Comparison of ENCODE assay signal across 11 mouse cellular contexts in genomic region chr6:40429521-40429931, GRCm38 (mm10). TPM values are rescaled to one million over a fixed set of nuclear protein-coding genes. Genes with fewer than 3 reads are reported as not detected.
A peak's percentile ranks its signal among the peaks of the same experiment; 100 is the strongest.
DNase-seq lines count a peak whose midpoint lies in the region; ATAC-seq lines count a peak whose summit lies in the region.
"Had no signal": no experiment of that assay in that cellular context is flagged by ENCODE, and none has a peak within 500 bp of the region (broad histone marks: within the 10 kb centered on the region; RNA-seq: fewer than 3 reads in every experiment).

No protein-coding gene starts in this region.

- H3K9ac ChIP-seq in forebrain, embryonic 13.5 days: no peak overlapping the region
- H3K9ac ChIP-seq in forebrain, embryonic 11.5 days (ENCODE audit: low read length): no peak overlapping the region
- no peak overlapping the region for H3K9ac ChIP-seq in midbrain, embryonic 13.5 days (replicated peaks)
- H3K9ac ChIP-seq in intestine, embryonic 16.5 days (ENCODE audit: low read depth, low read length): no peak overlapping the region
- H3K9ac ChIP-seq in stomach, embryonic 16.5 days (ENCODE audit: low read length): no peak overlapping the region
- no peak overlapping the region for H3K9ac ChIP-seq in kidney, embryonic 14.5 days (ENCODE audit: low read depth, low read length)

- H3K9me3 ChIP-seq in forebrain, embryonic 13.5 days (replicated peaks): no peaks in the 10 kb centered on the region
- no peaks in the 10 kb centered on the region for H3K9me3 ChIP-seq in forebrain, embryonic 11.5 days (ENCODE audit: control insufficient read depth, low read length)
- no peaks in the 10 kb centered on the region for H3K9me3 ChIP-seq in midbrain, embryonic 13.5 days
- no peaks in the 10 kb centered on the region for H3K9me3 ChIP-seq in midbrain, embryonic 10.5 days (replicated peaks)
- no peaks in the 10 kb centered on the region for H3K9me3 ChIP-seq in intestine, embryonic 16.5 days (ENCODE audit: control insufficient read depth, low read length)
- H3K9me3 ChIP-seq in stomach, embryonic 16.5 days (replicated peaks; ENCODE audit: control insufficient read depth, low read length): no peaks in the 10 kb centered on the region
- no peaks in the 10 kb centered on the region for H3K9me3 ChIP-seq in kidney, embryonic 14.5 days (ENCODE audit: control insufficient read depth, low read length)

- H3K4me2 ChIP-seq in forebrain, embryonic 13.5 days: peak overlapping the region; percentile 42
- H3K4me2 ChIP-seq in forebrain, embryonic 11.5 days (ENCODE audit: low read depth, low read length, severe bottlenecking): no peak overlapping the region
- H3K4me2 ChIP-seq in midbrain, embryonic 13.5 days (replicated peaks): no peak overlapping the region
- H3K4me2 ChIP-seq in intestine, embryonic 16.5 days (ENCODE audit: low read depth, low read length): no peak overlapping the region
- H3K4me2 ChIP-seq in stomach, embryonic 16.5 days (ENCODE audit: low read depth, low read length): no peak overlapping the region
- H3K4me2 ChIP-seq in kidney, embryonic 14.5 days (replicated peaks; ENCODE audit: low read depth, low read length): no peak overlapping the region

- no peak overlapping the region for H3K4me3 ChIP-seq in forebrain, embryonic 13.5 days
- no peak overlapping the region for H3K4me3 ChIP-seq in forebrain, embryonic 11.5 days (ENCODE audit: low read depth, low read length)
- no peak overlapping the region for H3K4me3 ChIP-seq in midbrain, embryonic 13.5 days (replicated peaks)
- no peak overlapping the region for H3K4me3 ChIP-seq in midbrain, embryonic 10.5 days
- H3K4me3 ChIP-seq in intestine, embryonic 16.5 days (ENCODE audit: low read length): no peak overlapping the region
- H3K4me3 ChIP-seq in stomach, embryonic 16.5 days (replicated peaks; ENCODE audit: low read length): no peak overlapping the region
- no peak overlapping the region for H3K4me3 ChIP-seq in kidney, embryonic 14.5 days (ENCODE audit: low read length)

- H3K27me3 ChIP-seq in forebrain, embryonic 13.5 days: no peaks in the 10 kb centered on the region
- no peaks in the 10 kb centered on the region for H3K27me3 ChIP-seq in forebrain, embryonic 11.5 days (ENCODE audit: control insufficient read depth, insufficient read depth, low read length)
- no peaks in the 10 kb centered on the region for H3K27me3 ChIP-seq in midbrain, embryonic 13.5 days
- no peaks in the 10 kb centered on the region for H3K27me3 ChIP-seq in midbrain, embryonic 10.5 days (ENCODE audit: low read depth, poor library complexity, severe bottlenecking)
- H3K27me3 ChIP-seq in intestine, embryonic 16.5 days (replicated peaks; ENCODE audit: control insufficient read depth, insufficient read depth, low read length): no peaks in the 10 kb centered on the region
- H3K27me3 ChIP-seq in stomach, embryonic 16.5 days (ENCODE audit: control insufficient read depth, insufficient read depth, low read length): no peaks in the 10 kb centered on the region
- no peaks in the 10 kb centered on the region for H3K27me3 ChIP-seq in kidney, embryonic 14.5 days (ENCODE audit: control insufficient read depth, insufficient read depth, low read length)

- no peaks in the 10 kb centered on the region for H3K36me3 ChIP-seq in forebrain, embryonic 13.5 days (ENCODE audit: poor library complexity, severe bottlenecking)
- no peaks in the 10 kb centered on the region for H3K36me3 ChIP-seq in forebrain, embryonic 11.5 days (ENCODE audit: control insufficient read depth, insufficient read depth, low read length)
- no peaks in the 10 kb centered on the region for H3K36me3 ChIP-seq in midbrain, embryonic 13.5 days
- no peaks in the 10 kb centered on the region for H3K36me3 ChIP-seq in midbrain, embryonic 10.5 days
- H3K36me3 ChIP-seq in intestine, embryonic 16.5 days (ENCODE audit: control insufficient read depth, insufficient read depth, low read length): no peaks in the 10 kb centered on the region
- no peaks in the 10 kb centered on the region for H3K36me3 ChIP-seq in stomach, embryonic 16.5 days (ENCODE audit: control insufficient read depth, insufficient read depth, low read length)
- H3K36me3 ChIP-seq in kidney, embryonic 14.5 days (ENCODE audit: control insufficient read depth, insufficient read depth, low read length): no peaks in the 10 kb centered on the region

- WGBS in forebrain, embryonic 13.5 days: 35% methylated on average over 4 of the region's 4 CpGs
- whole genome bisulfite sequencing in forebrain, embryonic 11.5 days: 60% methylated on average over 4 of the region's 4 CpGs
- WGBS in midbrain, embryonic 13.5 days: 58% methylated on average over 4 of the region's 4 CpGs
- 70% methylated on average over 4 of the region's 4 CpGs for WGBS in midbrain, embryonic 10.5 days
- WGBS in intestine, embryonic 16.5 days: 60% methylated on average over 4 of the region's 4 CpGs
- 54% methylated on average over 4 of the region's 4 CpGs for WGBS in stomach, embryonic 16.5 days
- 68% methylated on average over 4 of the region's 4 CpGs for WGBS in kidney, embryonic 14.5 days

- no peak for DNase-seq in forebrain, embryonic 11.5 days (ENCODE audit: low spot score)
- DNase-seq in midbrain, embryonic 10.5 days (ENCODE audit: low spot score): no peak
- no peak for DNase-seq in thymus, postnatal 14 days

- peaks cover 70% of the 10 kb centered on the region for H3K4me1 ChIP-seq in forebrain, embryonic 13.5 days
- H3K4me1 ChIP-seq in forebrain, embryonic 11.5 days (replicated peaks; ENCODE audit: control insufficient read depth, insufficient read depth, low read length): peaks cover 5% of the 10 kb centered on the region
- peaks cover 30% of the 10 kb centered on the region for H3K4me1 ChIP-seq in midbrain, embryonic 13.5 days (replicated peaks)
- peaks cover 20% of the 10 kb centered on the region for H3K4me1 ChIP-seq in midbrain, embryonic 10.5 days
- peaks cover 12% of the 10 kb centered on the region for H3K4me1 ChIP-seq in intestine, embryonic 16.5 days (ENCODE audit: control insufficient read depth, insufficient read depth, low read length)
- H3K4me1 ChIP-seq in stomach, embryonic 16.5 days (ENCODE audit: control insufficient read depth, insufficient read depth, low read length): peaks cover 17% of the 10 kb centered on the region
- H3K4me1 ChIP-seq in kidney, embryonic 14.5 days (ENCODE audit: control insufficient read depth, insufficient read depth, low read length): peaks cover 2% of the 10 kb centered on the region; the same call in 1 of the 2 replicates

- H3K27ac ChIP-seq in forebrain, embryonic 13.5 days: peak overlapping the region; percentile 85
- H3K27ac ChIP-seq in forebrain, embryonic 11.5 days (ENCODE audit: low read depth, low read length): no peak overlapping the region
- H3K27ac ChIP-seq in midbrain, embryonic 13.5 days: no peak overlapping the region
- H3K27ac ChIP-seq in midbrain, embryonic 10.5 days (replicated peaks): no peak overlapping the region
- H3K27ac ChIP-seq in intestine, embryonic 16.5 days (ENCODE audit: low read length): no peak overlapping the region
- peak overlapping the region; percentile 76; the same call in 1 of the 2 replicates for H3K27ac ChIP-seq in stomach, embryonic 16.5 days (ENCODE audit: low read length)
- no peak overlapping the region for H3K27ac ChIP-seq in kidney, embryonic 14.5 days (ENCODE audit: low read depth, low read length)
- H3K27ac ChIP-seq: macrophage had no signal

- peak; percentile 37; the same call in 1 of the 2 replicates for ATAC-seq in forebrain, embryonic 13.5 days
- ATAC-seq in forebrain, embryonic 11.5 days (replicated peaks; ENCODE audit: low FRiP score): no peak
- ATAC-seq in midbrain, embryonic 13.5 days: peak; percentile 38; the same call in 1 of the 2 replicates
- peak; percentile 14; the same call in 1 of the 2 replicates for ATAC-seq in intestine, embryonic 16.5 days
- peak; percentile 91 for ATAC-seq in stomach, embryonic 16.5 days (ENCODE audit: insufficient read depth, low FRiP score)
- no peak for ATAC-seq in kidney, embryonic 14.5 days (ENCODE audit: low FRiP score, low TSS enrichment)

RNA-seq across cellular contexts. Expression of gene E330009J07Rik, which starts 6.4 kb away (rescaled TPM):
- 32.1 and 39.5 TPM in 2 replicates for polyA plus RNA-seq in forebrain, embryonic 13.5 days (2015; fragmentation: Nextera tagmentation; extraction: Ambion mirVana)
- polyA plus RNA-seq in forebrain, embryonic 11.5 days (2014; fragmentation: Nextera tagmentation; extraction: Ambion mirVana): 19.9 and 21.9 TPM in 2 replicates
- polyA plus RNA-seq in midbrain, embryonic 13.5 days (2015; fragmentation: Nextera tagmentation; extraction: Ambion mirVana): 14.2 and 14.3 TPM in 2 replicates
- 12.2 and 12.5 TPM in 2 replicates for polyA plus RNA-seq in midbrain, embryonic 10.5 days (2016; fragmentation: Nextera tagmentation; extraction: Ambion mirVana)
- polyA plus RNA-seq in intestine, embryonic 16.5 days (2015; fragmentation: Nextera tagmentation; extraction: Ambion mirVana): 6.0 and 6.2 TPM in 2 replicates
- 16.6 and 19.8 TPM in 2 replicates for polyA plus RNA-seq in stomach, embryonic 16.5 days (2015; fragmentation: Nextera tagmentation; extraction: Ambion mirVana)
- 14.0 and 17.7 TPM in 2 replicates for polyA plus RNA-seq in kidney, embryonic 14.5 days (2014; fragmentation: Nextera tagmentation; extraction: Ambion mirVana)

RNA-seq across cellular contexts. Expression of gene Wee2, which starts 9.4 kb away (rescaled TPM):
- 0.08 and 0.10 TPM in 2 replicates for polyA plus RNA-seq in forebrain, embryonic 13.5 days (2015; fragmentation: Nextera tagmentation; extraction: Ambion mirVana)
- 0.12 and 0.15 TPM in 2 replicates for polyA plus RNA-seq in forebrain, embryonic 11.5 days (2014; fragmentation: Nextera tagmentation; extraction: Ambion mirVana)
- 0.13 and 0.15 TPM in 2 replicates for polyA plus RNA-seq in midbrain, embryonic 13.5 days (2015; fragmentation: Nextera tagmentation; extraction: Ambion mirVana)
- 0.07 TPM in 1 of 2 replicates, not detected in the other for polyA plus RNA-seq in midbrain, embryonic 10.5 days (2016; fragmentation: Nextera tagmentation; extraction: Ambion mirVana)
- polyA plus RNA-seq in intestine, embryonic 16.5 days (2015; fragmentation: Nextera tagmentation; extraction: Ambion mirVana): 0.07 TPM in 1 of 2 replicates, not detected in the other
- not detected in 2 replicates for polyA plus RNA-seq in stomach, embryonic 16.5 days (2015; fragmentation: Nextera tagmentation; extraction: Ambion mirVana)
- polyA plus RNA-seq in kidney, embryonic 14.5 days (2014; fragmentation: Nextera tagmentation; extraction: Ambion mirVana): 0.09 TPM in 1 of 2 replicates, not detected in the other
- polyA plus RNA-seq: inflammation-experienced regulatory T-cells, adult 6 months; macrophage; spleen, adult 2 months had no signal

RNA-seq across cellular contexts. Expression of gene Ssbp1, which starts 41.6 kb away (rescaled TPM):
- polyA plus RNA-seq in forebrain, embryonic 13.5 days (2015; fragmentation: Nextera tagmentation; extraction: Ambion mirVana): 184 and 193 TPM in 2 replicates
- 177 and 197 TPM in 2 replicates for polyA plus RNA-seq in forebrain, embryonic 11.5 days (2014; fragmentation: Nextera tagmentation; extraction: Ambion mirVana)
- polyA plus RNA-seq in midbrain, embryonic 13.5 days (2015; fragmentation: Nextera tagmentation; extraction: Ambion mirVana): 152 and 165 TPM in 2 replicates
- 226 and 228 TPM in 2 replicates for polyA plus RNA-seq in midbrain, embryonic 10.5 days (2016; fragmentation: Nextera tagmentation; extraction: Ambion mirVana)
- 128 and 135 TPM in 2 replicates for polyA plus RNA-seq in intestine, embryonic 16.5 days (2015; fragmentation: Nextera tagmentation; extraction: Ambion mirVana)
- 135 and 143 TPM in 2 replicates for polyA plus RNA-seq in stomach, embryonic 16.5 days (2015; fragmentation: Nextera tagmentation; extraction: Ambion mirVana)
- polyA plus RNA-seq in kidney, embryonic 14.5 days (2014; fragmentation: Nextera tagmentation; extraction: Ambion mirVana): 177 and 241 TPM in 2 replicates

Comparison
In these comparisons a context has a peak if more than half of its experiments do, and no peak if none do; other contexts are left out.
1. ATAC-seq: peak in forebrain, embryonic 13.5 days (single experiment), midbrain, embryonic 13.5 days (single experiment), intestine, embryonic 16.5 days (single experiment) and stomach, embryonic 16.5 days (single experiment); none in forebrain, embryonic 11.5 days (single experiment) and kidney, embryonic 14.5 days (single experiment).
2. H3K27ac ChIP-seq: peak in forebrain, embryonic 13.5 days (single experiment) and stomach, embryonic 16.5 days (single experiment); none in forebrain, embryonic 11.5 days (single experiment), midbrain, embryonic 13.5 days (single experiment), midbrain, embryonic 10.5 days (single experiment), intestine, embryonic 16.5 days (single experiment) and kidney, embryonic 14.5 days (single experiment).